Mouse (Mus musculus) layer of hippocampus, adult 9-10 months (tissue): Measurements from ENCODE around the gene Fetub.
"Not testable (repeated sequence)": the region's sequence is repeated elsewhere in the genome, so short reads cannot be mapped to it uniquely, and the experiment has no call there.

Source experiments
- DNase-seq: peaks from one replicate; pipeline ENCODE4 v3.0.0; 2022; ENCODE audit warnings: low spot score

Fetub gene

GRCm38 (mm10) chr16:22911986-22912385, 6.1 kb upstream of the Fetub start:
- no peak for DNase-seq

- no peak for DNase-seq
These were observed 5.2 kb upstream of the Fetub start for GRCm38 (mm10) chr16:22912886-22913285.

GRCm38 (mm10) chr16:22914276-22914675, 3.9 kb upstream of the Fetub start:
- DNase-seq = no peak

- no peak for DNase-seq
These were observed 654 bp downstream of the Fetub start for GRCm38 (mm10) chr16:22918664-22919312.

- DNase-seq = no peak
These were observed 2.1 kb downstream of the Fetub start for GRCm38 (mm10) chr16:22919971-22920854.

GRCm38 (mm10) chr16:22921761-22922160, 3.6 kb downstream of the Fetub start:
- DNase-seq = no peak

- no peak for DNase-seq
These were observed 4.3 kb downstream of the Fetub start for GRCm38 (mm10) chr16:22922433-22922832.

GRCm38 (mm10) chr16:22929575-22929974, 11.4 kb downstream of the Fetub start:
- DNase-seq = peak; percentile 18

GRCm38 (mm10) chr16:22931431-22932200, 13.5 kb downstream of the Fetub start:
- no peak for DNase-seq

- no peak for DNase-seq
These were observed 19.5 kb downstream of the Fetub start for GRCm38 (mm10) chr16:22937631-22938030.

- DNase-seq = no peak
These were observed 20.4 kb downstream of the Fetub start for GRCm38 (mm10) chr16:22938541-22938940.

GRCm38 (mm10) chr16:22939120-22939695, 21.1 kb downstream of the Fetub start:
- no peak for DNase-seq

GRCm38 (mm10) chr16:22941825-22942476, 23.8 kb downstream of the Fetub start:
- DNase-seq = not testable (repeated sequence)

- no peak for DNase-seq
These were observed 29.2 kb downstream of the Fetub start for GRCm38 (mm10) chr16:22947371-22947770.

GRCm38 (mm10) chr16:22950840-22951395, 32.8 kb downstream of the Fetub start, which contains the start of gene Hrg:
Gene Hrg, plus strand, starts transcription at chr16:22951072.
- DNase-seq = no peak

- DNase-seq = no peak
These were observed 34.9 kb downstream of the Fetub start for GRCm38 (mm10) chr16:22953069-22953468.

- DNase-seq = no peak
These were observed 37.4 kb downstream of the Fetub start for GRCm38 (mm10) chr16:22955397-22956084.

GRCm38 (mm10) chr16:22956085-22956439, 37.9 kb downstream of the Fetub start:
- DNase-seq = no peak

GRCm38 (mm10) chr16:22961073-22961472, 42.9 kb downstream of the Fetub start:
- DNase-seq = no peak

GRCm38 (mm10) chr16:22962256-22962655, 44.1 kb downstream of the Fetub start:
- DNase-seq = no peak

GRCm38 (mm10) chr16:22963293-22963692, 45.2 kb downstream of the Fetub start:
- DNase-seq = no peak
